Mouse (Mus musculus): Measurements from ENCODE around the gene Spef1.

DNA sequence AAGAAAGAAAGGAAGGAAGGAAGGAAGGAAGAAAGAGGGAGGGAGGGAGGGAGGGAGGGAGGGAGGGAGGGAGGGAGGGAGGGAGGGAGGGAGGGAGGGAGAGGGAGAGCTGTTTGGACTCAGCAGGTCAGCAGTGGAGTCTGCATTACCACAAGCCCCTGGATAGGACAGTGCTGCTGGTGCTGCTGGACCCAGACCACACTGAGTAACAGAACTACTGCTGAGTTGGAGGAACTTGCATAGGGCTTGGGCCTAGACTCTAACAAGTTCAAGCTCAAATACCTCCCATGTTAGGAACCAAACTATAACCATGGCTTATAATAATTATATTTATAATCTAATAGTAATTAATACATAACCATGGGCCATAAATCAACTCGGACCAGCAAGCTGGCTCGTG is 56.2 kb downstream of the Spef1 start:
- no peak for TF ChIP-seq CTCF (IDR thresholded peaks at IDR 0.05; ENCODE audit: low read depth)
- no peak for TF ChIP-seq EP300 (IDR thresholded peaks at IDR 0.05; ENCODE audit: low read depth)
